Mouse (Mus musculus): ENCODE results near the gene Farsb. TPM values are rescaled to one million over a fixed set of nuclear protein-coding genes. Genes with fewer than 3 reads are reported as not detected.

The Farsb gene
- total RNA-seq, 2 experiments from 2014 or later, result 21.8 to 41.1 TPM

DNA sequence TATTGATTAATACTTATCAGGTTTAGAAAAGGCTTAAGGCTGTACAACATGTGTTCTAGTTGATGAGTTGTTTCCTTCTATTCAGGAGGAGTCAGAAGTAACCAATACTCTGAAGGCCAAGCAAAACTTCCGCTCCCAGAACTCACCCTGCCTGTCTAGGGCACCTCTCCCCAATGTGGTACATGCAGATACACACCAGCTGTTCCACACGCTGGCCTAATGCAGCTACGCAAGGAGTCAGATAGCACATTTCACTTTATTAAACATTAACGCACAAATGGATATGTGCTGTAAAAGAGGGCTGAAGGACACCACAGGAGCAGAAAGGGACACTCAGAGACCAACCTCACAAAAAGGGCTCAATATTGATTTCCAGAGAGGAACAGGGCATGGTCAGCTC lies 63.8 kb downstream of the Farsb start:
- ATAC-seq (replicated peaks; ENCODE audit: low FRiP score, poor library complexity, severe bottlenecking), result no peak

DNA sequence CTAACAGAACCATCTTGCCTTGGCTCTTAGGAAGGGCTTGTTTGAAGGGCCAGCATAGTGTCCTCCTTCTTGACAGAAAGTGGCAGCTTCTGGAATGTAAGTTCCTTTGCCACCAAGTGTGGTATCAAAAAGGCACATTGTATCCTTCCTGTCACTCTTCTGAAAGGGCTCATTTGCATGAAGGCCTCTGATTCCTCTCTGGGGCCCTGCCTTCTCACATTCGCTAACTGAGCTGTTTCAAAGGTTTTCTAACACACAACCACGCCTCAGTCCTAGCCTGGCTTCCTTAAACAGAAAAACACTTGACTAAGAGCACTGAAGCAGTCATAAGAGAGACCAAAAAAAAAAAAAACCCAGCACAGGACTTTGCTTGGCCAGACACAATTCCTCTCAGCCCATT lies 66.1 kb downstream of the Farsb start:
- no peak for ATAC-seq (replicated peaks; ENCODE audit: low FRiP score, poor library complexity, severe bottlenecking)

DNA sequence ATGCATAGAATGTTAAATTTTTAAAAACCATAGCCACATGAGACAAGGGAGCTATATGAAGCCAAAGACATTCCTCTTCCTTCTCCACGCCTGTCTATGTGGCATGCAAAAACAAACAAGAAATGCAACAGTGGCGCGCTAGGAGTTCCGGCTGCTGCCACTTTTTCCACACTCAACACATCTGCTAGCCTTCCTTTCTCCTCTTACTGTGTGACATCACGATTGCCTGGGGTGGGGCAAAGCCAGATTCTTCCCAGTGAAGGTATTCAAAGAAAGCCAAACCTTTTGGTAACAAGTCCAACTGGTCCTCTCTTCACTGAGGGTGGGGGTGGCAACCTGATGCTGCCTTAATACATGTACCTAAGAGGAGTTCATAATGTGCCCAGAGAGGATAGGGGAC lies 66.9 kb downstream of the Farsb start:
- no peak for ATAC-seq (replicated peaks; ENCODE audit: low FRiP score, poor library complexity, severe bottlenecking)

DNA sequence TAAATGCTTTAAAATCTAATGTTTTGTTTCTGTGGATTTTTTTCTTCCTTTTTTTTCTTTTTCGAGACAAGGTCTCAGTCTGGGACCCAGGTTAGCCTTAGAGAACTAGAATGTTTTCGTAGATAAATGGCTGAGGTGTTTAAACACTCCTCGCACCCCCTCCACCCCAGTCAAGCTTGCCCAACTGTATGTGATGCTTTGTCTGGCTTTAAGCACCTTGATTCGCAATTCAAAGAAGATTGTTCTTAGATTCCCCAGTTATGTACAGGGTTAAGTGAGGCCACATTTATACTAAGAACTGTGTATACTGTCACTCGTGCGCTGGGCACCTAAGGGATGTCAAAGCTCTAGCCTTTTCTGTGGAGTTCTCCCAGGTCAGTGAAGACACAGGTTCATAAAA lies 68.4 kb downstream of the Farsb start:
- no peak for ATAC-seq (replicated peaks; ENCODE audit: low FRiP score, poor library complexity, severe bottlenecking)

DNA sequence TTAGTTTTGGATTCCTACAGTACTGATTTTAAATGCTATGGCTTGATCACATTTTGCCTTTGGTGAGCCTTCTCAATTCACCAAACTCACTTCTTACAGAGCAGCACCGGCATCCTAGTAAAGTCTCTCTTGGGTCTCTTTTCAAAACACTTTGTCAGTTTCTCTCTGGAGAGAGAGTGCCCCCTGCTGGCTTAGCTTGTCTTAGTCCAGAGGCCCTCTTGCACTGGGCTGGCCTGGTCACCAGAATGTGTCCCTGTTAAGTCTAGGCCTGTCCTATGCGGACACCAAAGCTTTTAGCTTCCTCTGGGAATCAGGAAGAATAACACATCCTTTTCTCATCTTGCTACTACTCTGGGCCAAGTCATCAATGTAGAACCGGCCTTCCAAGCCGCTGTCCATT lies 69.1 kb downstream of the Farsb start:
- no peak for ATAC-seq (replicated peaks; ENCODE audit: low FRiP score, poor library complexity, severe bottlenecking)

DNA sequence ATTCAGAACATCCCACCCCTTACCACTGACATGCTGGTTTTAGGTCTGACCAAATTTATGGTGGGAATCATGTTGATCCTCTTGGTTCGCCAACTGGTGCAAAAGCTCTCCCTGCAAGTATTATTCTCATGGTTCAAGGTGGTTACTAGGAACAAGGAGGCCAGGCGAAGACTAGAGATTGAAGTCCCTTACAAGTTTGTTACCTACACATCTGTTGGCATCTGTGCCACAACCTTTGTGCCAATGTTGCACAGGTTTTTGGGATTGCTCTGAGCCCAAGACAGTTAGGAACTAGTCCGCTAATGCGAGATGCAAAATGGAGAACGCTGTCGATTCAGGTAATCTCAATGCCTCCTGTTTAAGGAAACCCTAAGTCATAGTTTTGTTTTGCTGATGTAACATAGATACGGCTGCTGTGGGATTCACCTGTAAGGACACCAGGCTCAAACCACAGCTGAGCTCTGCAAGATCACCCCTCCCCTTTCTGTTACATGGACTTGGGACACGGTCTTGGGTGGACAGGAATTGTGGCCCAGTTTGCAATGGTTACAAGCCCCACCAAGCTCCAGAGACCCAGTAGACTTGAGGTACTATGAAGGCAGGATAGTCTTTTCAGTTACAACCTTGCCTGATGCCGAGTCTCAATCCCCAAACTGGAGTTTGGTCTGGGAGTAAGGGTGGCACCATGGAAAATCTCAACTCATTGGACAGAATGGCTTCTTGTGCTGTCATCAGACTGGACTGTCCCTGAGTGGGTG lies 71.4 kb downstream of the Farsb start:
- no peak for ATAC-seq (replicated peaks; ENCODE audit: low FRiP score, poor library complexity, severe bottlenecking)

DNA sequence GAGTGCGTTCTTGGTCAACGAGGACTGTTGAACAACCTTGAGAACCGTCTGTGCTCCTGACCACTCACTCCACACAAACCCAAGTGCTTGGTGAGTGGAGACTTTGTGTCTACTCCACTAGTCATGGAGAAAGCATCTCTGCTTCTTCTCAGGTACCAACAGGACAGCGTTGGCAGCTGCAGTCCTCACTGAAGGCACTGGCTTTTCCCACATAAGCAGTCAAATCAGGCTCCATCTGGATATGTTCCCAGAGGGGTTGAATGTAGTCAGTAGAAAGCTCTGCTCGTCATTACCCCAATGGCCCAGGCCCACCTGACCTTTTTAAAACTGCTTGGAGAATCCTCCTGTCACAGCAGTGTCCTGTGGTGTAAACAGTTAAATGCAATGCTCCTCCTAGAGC lies 74.3 kb downstream of the Farsb start:
- ATAC-seq (replicated peaks; ENCODE audit: low FRiP score, poor library complexity, severe bottlenecking), result no peak

DNA sequence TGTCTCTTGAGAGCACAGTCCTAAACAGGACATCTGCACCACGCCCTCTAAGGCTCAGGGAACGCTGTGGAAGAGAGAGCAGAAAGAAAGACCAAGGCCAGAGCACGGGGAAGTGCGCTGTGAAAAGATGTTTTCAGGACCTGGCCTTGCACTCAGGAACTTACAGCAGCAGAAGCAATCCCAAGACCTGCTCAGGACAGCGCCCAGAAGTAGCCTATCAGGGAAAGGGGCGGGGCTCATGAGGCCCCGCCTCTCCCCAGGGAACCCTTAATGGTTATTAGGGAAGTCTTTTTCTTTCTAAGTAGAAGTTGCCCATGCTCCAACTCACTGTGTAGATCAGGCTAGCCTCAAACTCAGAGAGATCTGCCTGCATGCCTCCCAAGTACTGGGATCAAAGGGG lies 76.0 kb downstream of the Farsb start:
- no peak for ATAC-seq (replicated peaks; ENCODE audit: low FRiP score, poor library complexity, severe bottlenecking)

DNA sequence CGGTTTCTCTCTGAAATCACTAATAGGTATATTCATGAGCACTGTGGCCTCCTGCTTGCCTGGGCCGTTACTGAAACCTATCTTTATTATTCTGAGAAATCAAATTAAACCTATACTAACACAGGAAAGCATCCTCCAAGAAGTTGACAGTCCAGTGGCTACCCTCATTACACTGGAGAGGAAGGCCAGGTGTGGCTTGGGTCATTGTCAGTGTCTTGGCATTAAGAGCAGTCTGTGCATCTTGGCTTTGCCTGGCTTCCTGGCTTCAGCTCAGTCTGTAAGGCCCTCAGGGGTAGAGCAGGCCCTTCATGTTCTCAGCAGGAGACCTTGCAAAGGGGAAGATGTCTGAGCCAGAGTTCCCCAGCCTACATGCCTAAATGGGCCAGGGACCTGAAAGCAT lies 79.3 kb downstream of the Farsb start:
- ATAC-seq (replicated peaks; ENCODE audit: low FRiP score, poor library complexity, severe bottlenecking), result no peak

DNA sequence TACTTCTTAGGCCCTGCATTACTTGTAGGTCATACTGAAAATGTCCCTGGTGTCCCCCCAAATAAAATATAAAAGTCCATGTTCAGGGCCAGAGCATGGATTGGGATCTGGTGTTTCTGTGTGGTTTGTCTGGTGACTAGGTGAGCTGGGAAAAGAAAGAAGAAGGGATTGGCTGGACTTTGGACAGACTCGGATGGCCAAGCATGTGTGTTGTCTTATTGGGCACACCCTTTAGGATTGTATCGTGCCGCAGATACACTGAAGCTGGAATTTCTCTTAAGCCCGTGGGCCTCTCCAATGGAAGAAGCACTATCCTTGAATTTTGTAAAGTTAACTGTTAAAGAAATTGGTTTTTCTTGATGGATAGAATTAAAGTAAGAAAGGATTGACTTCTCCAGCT lies 87.3 kb downstream of the Farsb start:
- ATAC-seq (replicated peaks; ENCODE audit: low FRiP score, poor library complexity, severe bottlenecking), result no peak

DNA sequence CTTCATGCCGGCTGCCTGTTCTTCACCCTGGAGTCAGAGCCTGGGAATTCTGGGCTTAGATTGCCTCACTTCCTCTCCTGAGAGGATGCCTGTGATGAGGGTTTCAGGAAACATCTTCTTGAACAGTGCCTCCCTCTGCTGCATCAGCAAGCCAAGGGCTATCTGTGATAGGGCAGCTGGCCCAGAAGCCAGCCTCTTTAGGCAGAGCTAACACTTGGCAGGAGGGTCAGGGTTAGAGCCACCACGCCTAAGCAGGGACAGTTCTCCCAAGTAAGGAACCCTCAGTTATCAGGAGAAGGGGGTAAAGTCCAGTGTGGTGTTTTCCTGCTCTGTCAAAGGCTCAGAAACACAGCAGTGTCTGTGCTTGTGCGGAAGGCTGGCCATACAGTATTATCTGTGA lies 88.9 kb downstream of the Farsb start:
- ATAC-seq (replicated peaks; ENCODE audit: low FRiP score, poor library complexity, severe bottlenecking), result no peak

DNA sequence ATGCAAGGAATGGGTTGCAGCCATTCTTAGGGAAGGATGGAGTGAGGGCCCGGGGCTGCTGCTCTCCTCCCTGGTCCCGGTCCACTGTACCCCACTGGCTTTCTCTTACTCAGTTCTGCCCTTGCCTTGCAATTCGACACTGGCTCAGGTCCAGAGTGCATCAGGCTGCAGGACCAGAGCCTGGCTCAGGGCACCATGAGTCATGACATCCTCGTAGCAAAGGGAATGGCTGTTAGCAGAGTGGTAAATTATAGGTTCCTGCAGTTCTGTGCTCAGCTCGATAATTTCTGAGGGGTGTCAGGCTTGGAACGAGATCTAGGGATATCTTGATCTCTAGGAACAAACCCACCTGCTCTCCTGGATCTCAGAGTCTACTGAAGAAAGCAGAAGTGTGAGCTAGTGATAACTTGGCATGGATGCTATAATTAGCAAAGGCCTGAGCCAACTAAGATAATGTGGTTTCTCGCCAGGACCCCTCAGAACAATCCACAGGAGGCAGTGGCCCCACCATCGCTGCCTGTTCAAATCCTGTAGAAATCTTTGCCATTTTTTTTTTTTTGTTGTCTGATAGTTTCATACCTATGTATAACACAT lies 92.3 kb downstream of the Farsb start:
- no peak for ATAC-seq (replicated peaks; ENCODE audit: low FRiP score, poor library complexity, severe bottlenecking)

DNA sequence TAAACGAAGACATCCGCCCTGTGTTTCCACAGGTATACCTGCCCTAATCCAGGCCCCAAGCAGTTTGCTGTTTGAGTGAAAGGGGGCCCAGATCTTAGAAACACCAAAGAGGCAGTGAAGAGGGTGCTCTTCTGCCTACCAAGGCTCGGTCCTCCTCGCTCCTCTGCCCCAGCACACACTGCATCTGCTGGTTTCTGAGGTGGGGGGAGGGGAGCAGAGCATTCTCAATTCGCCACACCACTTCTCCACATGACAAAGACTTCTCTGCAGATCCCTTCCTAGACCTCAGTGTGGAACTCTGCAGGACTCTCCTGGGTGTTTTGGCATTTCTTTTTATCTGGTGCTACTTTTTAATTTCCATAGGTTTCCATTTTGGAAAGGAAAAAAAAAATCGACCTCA lies 93.0 kb downstream of the Farsb start:
- ATAC-seq (replicated peaks; ENCODE audit: low FRiP score, poor library complexity, severe bottlenecking), result no peak

DNA sequence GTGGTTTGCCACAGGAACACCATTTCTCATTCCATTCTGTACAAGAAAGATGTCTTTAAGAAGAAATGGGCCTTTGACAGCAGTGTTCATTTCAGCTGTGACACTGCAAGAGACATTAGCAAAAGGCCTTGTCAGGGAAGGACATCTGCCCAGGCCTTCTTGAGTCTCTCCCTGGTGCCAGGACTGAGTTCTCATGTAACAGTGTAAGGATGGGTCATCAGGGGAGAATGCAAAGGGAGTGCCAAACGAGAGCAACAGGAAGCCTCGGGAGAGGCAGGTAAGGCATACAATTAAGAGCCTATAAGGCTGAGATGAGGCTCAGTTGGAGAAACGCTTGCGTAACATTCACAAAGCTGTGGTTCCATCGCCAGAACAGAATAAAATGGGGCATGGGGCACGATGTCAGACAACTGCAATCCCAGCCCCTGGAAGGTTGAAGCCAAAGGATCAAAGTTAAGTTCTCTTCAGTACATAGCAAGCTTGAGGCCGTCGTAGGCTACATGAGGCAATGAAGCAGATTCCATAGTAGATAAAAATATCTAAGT lies 93.4 kb downstream of the Farsb start:
- no peak for ATAC-seq (replicated peaks; ENCODE audit: low FRiP score, poor library complexity, severe bottlenecking)

DNA sequence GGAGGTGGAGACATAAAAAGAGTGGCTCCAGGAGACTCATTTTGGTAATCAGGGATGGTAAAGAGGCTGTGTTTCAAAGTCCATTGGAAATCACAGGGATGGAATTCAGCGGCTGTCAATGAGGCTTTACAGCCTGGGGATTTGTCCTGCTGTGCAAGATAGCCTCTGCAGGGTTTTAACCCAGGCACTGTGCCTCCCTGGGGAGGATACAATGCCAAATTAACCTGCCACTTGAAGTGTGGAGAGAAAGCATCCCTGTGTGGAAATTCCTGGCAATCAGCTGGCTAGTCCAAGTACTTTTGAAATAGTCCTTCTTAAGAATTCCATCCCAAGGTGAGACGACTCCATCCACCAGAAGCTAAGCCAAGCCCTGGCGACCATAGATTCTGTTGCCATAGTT lies 99.8 kb downstream of the Farsb start:
- ATAC-seq (replicated peaks; ENCODE audit: low FRiP score, poor library complexity, severe bottlenecking), result no peak

DNA sequence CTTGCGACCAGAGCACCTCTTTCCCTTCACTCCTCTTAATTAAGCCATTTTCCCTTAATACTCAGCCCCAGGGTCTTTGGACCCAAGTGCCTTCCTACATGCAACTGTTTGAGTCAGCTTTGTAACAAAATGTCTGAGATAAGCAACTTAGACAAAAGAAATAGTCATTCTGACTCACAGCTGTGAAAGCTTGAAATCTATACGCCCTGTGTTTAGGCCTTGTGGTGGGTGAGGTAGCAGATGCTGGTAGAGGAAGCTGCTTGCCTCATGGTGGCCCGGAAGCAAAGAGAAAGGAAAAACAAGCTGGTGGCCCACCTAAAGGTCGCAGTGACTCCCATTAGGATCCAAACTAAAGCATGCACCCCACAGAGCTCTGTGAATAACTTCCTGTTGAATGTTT lies 100.8 kb downstream of the Farsb start:
- ATAC-seq (replicated peaks; ENCODE audit: low FRiP score, poor library complexity, severe bottlenecking), result no peak

DNA sequence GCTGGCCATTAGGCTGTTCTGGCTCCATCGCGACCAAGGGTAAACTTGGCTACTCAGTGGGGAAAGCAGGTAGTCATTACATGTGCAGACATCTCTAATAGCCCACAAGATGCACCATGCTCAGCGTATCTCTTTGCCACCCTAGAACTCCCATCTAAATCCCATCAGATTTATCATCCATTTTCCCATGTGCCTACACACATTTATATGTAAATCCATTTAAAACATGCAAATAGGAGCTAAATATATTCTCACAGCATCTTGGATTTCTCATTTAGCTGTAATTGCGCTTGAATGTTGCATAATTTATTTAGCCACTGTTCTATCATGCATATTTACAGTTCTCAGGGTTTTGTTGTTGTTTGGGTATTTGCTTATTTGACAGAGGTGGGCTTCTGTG lies 107.7 kb downstream of the Farsb start:
- ATAC-seq (replicated peaks; ENCODE audit: low FRiP score, poor library complexity, severe bottlenecking), result no peak

DNA sequence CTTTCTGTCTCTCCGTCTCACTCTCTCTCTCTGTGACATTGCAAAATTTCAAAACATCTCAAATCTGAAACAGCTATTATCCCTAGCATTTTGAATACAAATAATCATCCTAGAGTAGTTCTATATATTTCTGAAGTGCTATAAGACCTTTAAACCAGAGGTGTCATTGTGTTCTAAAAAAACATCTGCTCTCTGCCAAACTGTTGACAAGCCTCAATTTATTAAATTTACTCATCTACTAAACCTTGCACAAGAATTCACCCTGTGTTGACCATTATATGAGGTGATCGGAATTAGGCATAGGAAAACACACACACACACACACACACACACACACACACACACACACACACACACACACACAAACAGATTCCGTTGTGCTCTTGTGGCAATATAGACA lies 113.6 kb downstream of the Farsb start:
- no peak for ATAC-seq (replicated peaks; ENCODE audit: low FRiP score, poor library complexity, severe bottlenecking)

DNA sequence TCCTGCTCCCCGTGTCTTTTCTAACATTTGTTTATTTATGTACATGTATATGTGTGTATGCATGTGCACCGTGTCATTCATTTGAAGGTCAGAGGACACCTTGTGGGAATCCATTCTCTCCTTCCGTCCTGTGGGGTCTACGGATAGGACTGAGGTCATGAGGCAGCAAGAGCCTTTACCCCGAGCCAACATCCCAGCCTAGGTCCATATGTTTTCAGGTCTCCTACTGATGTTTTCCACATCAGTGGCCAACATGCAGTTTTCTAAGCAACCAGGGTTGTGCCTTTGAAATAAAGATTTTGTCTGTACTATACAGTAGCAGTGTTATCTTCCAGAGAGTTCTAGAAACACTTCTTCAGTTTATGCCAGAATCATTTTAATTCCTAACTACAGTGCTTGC lies 114.9 kb downstream of the Farsb start:
- ATAC-seq (replicated peaks; ENCODE audit: low FRiP score, poor library complexity, severe bottlenecking), result no peak

DNA sequence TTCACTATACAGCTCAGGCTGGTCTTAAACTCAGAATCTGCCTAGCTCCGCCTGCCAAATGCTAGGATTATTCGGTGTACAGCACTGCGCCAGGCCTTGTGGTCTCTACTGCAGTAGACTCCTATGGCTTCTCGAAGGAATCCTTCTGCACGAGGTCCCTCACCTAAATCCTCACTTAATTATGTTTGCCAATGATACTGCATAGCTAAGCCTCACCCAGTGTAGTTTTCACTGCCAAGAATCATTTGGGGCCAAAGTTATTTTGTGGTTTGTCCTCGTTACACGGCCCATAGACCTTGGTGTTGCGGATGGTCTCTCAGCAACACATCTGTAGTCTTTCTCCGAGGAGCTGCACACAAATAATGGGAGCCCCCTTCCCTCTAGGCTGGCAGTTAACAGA lies 116.4 kb downstream of the Farsb start:
- ATAC-seq (replicated peaks; ENCODE audit: low FRiP score, poor library complexity, severe bottlenecking), result no peak

DNA sequence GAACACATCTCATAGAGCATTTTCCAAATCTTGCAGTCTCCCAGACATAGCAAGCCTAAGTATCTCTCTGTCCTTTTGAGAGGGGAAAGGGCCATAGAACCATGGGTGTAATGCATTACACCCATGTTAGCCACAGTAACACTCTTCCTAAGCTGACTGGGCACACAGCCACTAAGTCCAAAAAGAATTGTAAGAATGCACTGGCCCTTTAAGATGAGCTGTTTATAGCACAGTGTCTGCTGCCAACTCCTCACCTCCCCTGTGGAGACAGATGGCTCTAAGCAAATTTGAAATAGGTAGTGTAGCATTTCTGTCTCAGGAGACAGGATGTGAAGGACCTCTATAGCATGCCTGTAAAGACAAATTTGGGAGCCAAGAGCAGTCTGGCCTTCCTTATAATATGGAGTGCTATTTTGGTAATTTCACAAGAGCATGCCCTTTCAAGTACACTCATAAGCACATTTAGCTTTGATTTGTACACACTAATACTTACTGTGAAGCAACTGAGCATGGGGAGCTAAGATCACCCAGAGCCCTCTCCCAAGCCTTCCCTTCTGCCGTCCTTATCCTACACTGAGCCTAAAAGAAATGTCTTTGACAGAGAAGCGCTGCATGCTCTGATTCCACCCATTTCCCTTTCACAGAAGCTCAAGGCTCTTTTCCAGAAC lies 117.0 kb downstream of the Farsb start:
- ATAC-seq (replicated peaks; ENCODE audit: low FRiP score, poor library complexity, severe bottlenecking), result no peak
